In genomic region chr9:113930534-113931374, GRCm38 (mm10) we compare ENCODE assay signal across 7 mouse cellular contexts. TPM values are rescaled to one million over a fixed set of nuclear protein-coding genes. Genes with fewer than 3 reads are reported as not detected.
DNase-seq lines count a peak whose midpoint lies in the region; ATAC-seq lines count a peak whose summit lies in the region.

Gene Ubp1 (plus strand): TSS chr9:113930934.

- intact Hi-C loops in left cerebral cortex, postnatal 36 days (cut with DNase I), result no loop called here

- peak within 1 kb of the TSS; percentile 85 for H3K27ac ChIP-seq in intestine, embryonic 16.5 days (ENCODE audit: low read length)
- peak within 1 kb of the TSS; percentile 82 for H3K27ac ChIP-seq in midbrain, embryonic 11.5 days (ENCODE audit: low read depth, low read length)

- H3K27me3 ChIP-seq in intestine, embryonic 16.5 days (replicated peaks; ENCODE audit: control insufficient read depth, insufficient read depth, low read length), result no peaks in the 10 kb centered on the region
- H3K27me3 ChIP-seq in midbrain, embryonic 11.5 days (ENCODE audit: control insufficient read depth, insufficient read depth, low read length), result no peaks in the 10 kb centered on the region

- H3K9ac ChIP-seq in intestine, embryonic 16.5 days (ENCODE audit: low read depth, low read length), result peak within 1 kb of the TSS; percentile 98
- H3K9ac ChIP-seq in midbrain, embryonic 11.5 days (ENCODE audit: low read length), result peak within 1 kb of the TSS; percentile 95

- H3K4me2 ChIP-seq in intestine, embryonic 16.5 days (ENCODE audit: low read depth, low read length), result peak within 1 kb of the TSS; percentile 62
- H3K4me2 ChIP-seq in midbrain, embryonic 11.5 days, result peak within 1 kb of the TSS; percentile 73

- DNase-seq in adrenal gland, adult 8-10 months, result peak; percentile 98
- peak; percentile 91 for DNase-seq in embryo, embryonic 9.5 days (ENCODE audit: extremely low spot score)
- DNase-seq in gastrocnemius, postnatal 4 days (ENCODE audit: low spot score in 2 of 2), result peak; percentile 88 to 93
- peak; percentile 97 to 98 for DNase-seq in left cerebral cortex, postnatal 36 days (ENCODE audit: low spot score in 2 of 2)
- DNase-seq in midbrain, embryonic 11.5 days (ENCODE audit: low spot score, missing footprints), result peak; percentile 98
- peak; percentile 99 for DNase-seq in skeletal muscle tissue, adult 2 months (ENCODE audit: low read depth, low spot score)

- WGBS in intestine, embryonic 16.5 days, result under 1% methylated on average over 43 of the region's 86 CpGs
- WGBS in midbrain, embryonic 11.5 days, result under 1% methylated on average over 66 of the region's 86 CpGs

- no peaks in the 10 kb centered on the region for H3K36me3 ChIP-seq in intestine, embryonic 16.5 days (ENCODE audit: control insufficient read depth, insufficient read depth, low read length)
- no peaks in the 10 kb centered on the region for H3K36me3 ChIP-seq in midbrain, embryonic 11.5 days (ENCODE audit: control insufficient read depth, insufficient read depth, low read length)

- ATAC-seq in intestine, embryonic 16.5 days, result peak; percentile 99
- peak; percentile 98 for ATAC-seq in midbrain, embryonic 11.5 days (ENCODE audit: low FRiP score)

- H3K4me1 ChIP-seq in intestine, embryonic 16.5 days (ENCODE audit: control insufficient read depth, insufficient read depth, low read length), result peaks cover 15% of the 10 kb centered on the region
- peaks cover 10% of the 10 kb centered on the region for H3K4me1 ChIP-seq in midbrain, embryonic 11.5 days (ENCODE audit: control insufficient read depth, insufficient read depth, low read length)

- no peaks in the 10 kb centered on the region for H3K9me3 ChIP-seq in intestine, embryonic 16.5 days (ENCODE audit: control insufficient read depth, low read length)
- no peaks in the 10 kb centered on the region for H3K9me3 ChIP-seq in midbrain, embryonic 11.5 days (ENCODE audit: control insufficient read depth, low read length)

- peak within 1 kb of the TSS; percentile 99 for H3K4me3 ChIP-seq in intestine, embryonic 16.5 days (ENCODE audit: low read length)
- peak within 1 kb of the TSS; percentile 98 for H3K4me3 ChIP-seq in midbrain, embryonic 11.5 days (ENCODE audit: low read depth, low read length)

RNA-seq across cellular contexts. Expression of gene Ubp1, which starts in this region (rescaled TPM):
- total RNA-seq in adrenal gland, adult 8-10 months (2022), result 10 to 100 TPM; 47.4 to 79.2 (median 66.6) TPM
- 10 to 100 TPM; 37.0 to 42.3 TPM for total RNA-seq in gastrocnemius, postnatal 4 days (2021)
- polyA plus RNA-seq in intestine, embryonic 16.5 days (2015; fragmentation: Nextera tagmentation; extraction: Ambion mirVana), result 17.3 and 22.2 TPM in 2 replicates
- total RNA-seq in left cerebral cortex, postnatal 36 days (2021), result 10 to 100 TPM; 53.9 to 82.7 TPM
- 45.8 and 46.8 TPM in 2 replicates for polyA plus RNA-seq in midbrain, embryonic 11.5 days (2014; fragmentation: Nextera tagmentation; extraction: Ambion mirVana)

Comparison
In these comparisons a context has a peak if more than half of its experiments do, and no peak if none do; other contexts are left out.
1. Peak in every context shown above with its lines: DNase-seq, ATAC-seq, H3K4me3 ChIP-seq and H3K27ac ChIP-seq.